Mouse (Mus musculus) embryonic facial prominence, embryonic 14.5 days (tissue): ENCODE measurements at regions not wholly inside any gene's neighbourhood (a gene's known extent, or its start where the extent isn't known, plus 50 kb on each side); places are given as distances from the start of the nearest gene placed in this dataset.

Experiments
- ATAC-seq: fragments of 200-750 bp; cut with Nextera tagmentation; 2 replicates; pipeline ENCODE4 v1.8.0; 2017; ENCODE audit warnings: low read depth, moderate number of reproducible peaks, moderate TSS enrichment
- DNase-seq: peaks from one replicate; pipeline ENCODE4 v3.0.0-alpha.2; 2015; ENCODE audit warnings: low spot score
- H3K27ac ChIP-seq: fragments of 300-500 bp; sonication (generic); replicated peaks from 2 replicates; pipeline ENCODE4 v1.5.1; 2014; ENCODE audit warnings: low read depth, mild to moderate bottlenecking, low read length, moderate library complexity
- H3K27me3 ChIP-seq: fragments of 300-500 bp; sonication (generic); replicated peaks from 2 replicates; pipeline ENCODE4 v1.6.1; 2014; ENCODE audit warnings: low read length; ENCODE audit not compliant: control insufficient read depth, insufficient read depth
- H3K36me3 ChIP-seq: fragments of 300-500 bp; sonication (generic); 2 replicates; pipeline ENCODE4 v1.6.1; 2014; ENCODE audit warnings: low read length, mixed read lengths; ENCODE audit not compliant: control insufficient read depth, insufficient read depth
- H3K4me1 ChIP-seq: fragments of 300-500 bp; sonication (generic); 2 replicates; pipeline ENCODE4 v1.6.1; 2014; ENCODE audit warnings: antibody characterized with exemption, low read length; ENCODE audit not compliant: control insufficient read depth, insufficient read depth
- H3K4me2 ChIP-seq: fragments of 300-500 bp; sonication (generic); 2 replicates; pipeline ENCODE4 v1.6.1; 2014; ENCODE audit warnings: low read depth, mild to moderate bottlenecking, low read length, moderate library complexity, mixed read lengths
- H3K4me3 ChIP-seq: fragments of 300-500 bp; sonication (generic); 2 replicates; pipeline ENCODE4 v1.5.1; 2014; ENCODE audit warnings: low read depth, mild to moderate bottlenecking, low read length
- H3K9ac ChIP-seq: fragments of 300-500 bp; sonication (generic); 2 replicates; pipeline ENCODE4 v1.6.1; 2014; ENCODE audit warnings: low read depth, mild to moderate bottlenecking, low read length, moderate library complexity, mixed read lengths
- H3K9me3 ChIP-seq: fragments of 300-500 bp; sonication (generic); 2 replicates; pipeline ENCODE4 v1.6.1; 2016; ENCODE audit warnings: low read length; ENCODE audit not compliant: control insufficient read depth
- WGBS: fragments of 180-500 bp; shearing (Covaris S2); extraction: QIAGEN DNeasy Blood & Tissue Kit; methylation state at CpG from one replicate; pipeline ENCODE4 v1.1.7; 2014; 5-methylcytosine and 5-hydroxymethylcytosine counted together

GRCm38 (mm10) chr5:29870537-29870936 lies 134.8 kb upstream of the Gm5129 start:
- no peak overlapping the region for H3K4me2 ChIP-seq
- DNase-seq (no peak), ATAC-seq (no peak)
- no peaks in the 10 kb centered on the region for H3K36me3 ChIP-seq
- no peaks in the 10 kb centered on the region for H3K9me3 ChIP-seq
- H3K4me1 ChIP-seq, result no peaks in the 10 kb centered on the region; the same call in 1 of the 2 replicates
- no peaks in the 10 kb centered on the region for H3K27me3 ChIP-seq
- H3K27ac ChIP-seq, result no peak overlapping the region
- 57% methylated on average over 3 of the region's 3 CpGs for WGBS
- H3K9ac ChIP-seq, result no peak overlapping the region
- no peak overlapping the region for H3K4me3 ChIP-seq

- H3K9me3 ChIP-seq, result no peaks in the 10 kb centered on the region
- no peak for DNase-seq
- no peaks in the 10 kb centered on the region; the same call in 1 of the 2 replicates for H3K4me1 ChIP-seq
- no peak overlapping the region for H3K9ac ChIP-seq
- no peak overlapping the region for H3K4me3 ChIP-seq
- no peak overlapping the region for H3K4me2 ChIP-seq
- ATAC-seq, result no peak
- WGBS, result 59% methylated on average over 1 of the region's 1 CpGs
- H3K27ac ChIP-seq, result no peak overlapping the region
- H3K36me3 ChIP-seq, result no peaks in the 10 kb centered on the region
- no peaks in the 10 kb centered on the region for H3K27me3 ChIP-seq
Measured at GRCm38 (mm10) chr5:29875451-29875850, 137.5 kb upstream of the Il6 start.

GRCm38 (mm10) chr5:29887267-29887841 lies 125.6 kb upstream of the Il6 start:
- no peaks in the 10 kb centered on the region for H3K36me3 ChIP-seq
- ATAC-seq, result no peak
- no peak overlapping the region for H3K9ac ChIP-seq
- H3K27me3 ChIP-seq, result no peaks in the 10 kb centered on the region
- H3K4me3 ChIP-seq, result no peak overlapping the region
- peaks cover 9% of the 10 kb centered on the region; the same call in 1 of the 2 replicates for H3K4me1 ChIP-seq
- DNase-seq, result peak; percentile 35
- no peak overlapping the region for H3K27ac ChIP-seq
- no peak overlapping the region for H3K4me2 ChIP-seq
- no peaks in the 10 kb centered on the region for H3K9me3 ChIP-seq
- WGBS, result 45% methylated on average over 4 of the region's 4 CpGs

- no peak overlapping the region for H3K27ac ChIP-seq
- H3K4me2 ChIP-seq, result no peak overlapping the region
- H3K4me1 ChIP-seq, result peaks cover 24% of the 10 kb centered on the region; the same call in 1 of the 2 replicates
- no peaks in the 10 kb centered on the region for H3K27me3 ChIP-seq
- 61% methylated on average over 2 of the region's 2 CpGs for WGBS
- no peaks in the 10 kb centered on the region for H3K9me3 ChIP-seq
- H3K9ac ChIP-seq, result no peak overlapping the region
- DNase-seq (no peak), ATAC-seq (no peak)
- no peak overlapping the region for H3K4me3 ChIP-seq
- H3K36me3 ChIP-seq, result no peaks in the 10 kb centered on the region
Measured at GRCm38 (mm10) chr5:29892344-29892743, 120.6 kb upstream of the Il6 start.

GRCm38 (mm10) chr5:29892861-29893260 lies 120.1 kb upstream of the Il6 start:
- no peaks in the 10 kb centered on the region for H3K27me3 ChIP-seq
- peaks cover 22% of the 10 kb centered on the region; the same call in 1 of the 2 replicates for H3K4me1 ChIP-seq
- 0 out of 2 replicates have a peak, but pooled peaks have one; percentile 47 for ATAC-seq
- H3K4me3 ChIP-seq, result no peak overlapping the region
- no peak overlapping the region for H3K27ac ChIP-seq
- no peak overlapping the region for H3K4me2 ChIP-seq
- no peaks in the 10 kb centered on the region for H3K36me3 ChIP-seq
- no peaks in the 10 kb centered on the region for H3K9me3 ChIP-seq
- no peak overlapping the region for H3K9ac ChIP-seq
- 48% methylated on average over 2 of the region's 2 CpGs for WGBS
- peak; percentile 39 for DNase-seq

GRCm38 (mm10) chr5:29893829-29894228 lies 119.1 kb upstream of the Il6 start:
- WGBS, result 45% methylated on average over 5 of the region's 5 CpGs

GRCm38 (mm10) chr5:29894606-29895595 lies 118.0 kb upstream of the Il6 start:
- Histone ChIP-seq H3K36me3 (no peaks in the 10 kb centered on the region), H3K27ac (no peak overlapping the region), H3K9ac (no peak overlapping the region), H3K4me1 (peaks cover 18% of the 10 kb centered on the region; the same call in 1 of the 2 replicates), H3K4me3 (no peak overlapping the region), H3K27me3 (no peaks in the 10 kb centered on the region), H3K9me3 (no peaks in the 10 kb centered on the region), H3K4me2 (no peak overlapping the region)
- WGBS, result 47% methylated on average over 9 of the region's 9 CpGs
- ATAC-seq (0 out of 2 replicates have a peak, but pooled peaks have one; percentile 18), DNase-seq (peak; percentile 77)

More at GRCm38 (mm10) chr5:29893829-29894228, 119.1 kb upstream of the Il6 start:
- Histone ChIP-seq H3K9me3 (no peaks in the 10 kb centered on the region), H3K27ac (no peak overlapping the region), H3K4me1 (peaks cover 18% of the 10 kb centered on the region; the same call in 1 of the 2 replicates), H3K9ac (no peak overlapping the region), H3K27me3 (no peaks in the 10 kb centered on the region), H3K36me3 (no peaks in the 10 kb centered on the region), H3K4me3 (no peak overlapping the region), H3K4me2 (no peak overlapping the region)
- DNase-seq (no peak), ATAC-seq (no peak)

GRCm38 (mm10) chr5:29897617-29898016 lies 115.3 kb upstream of the Il6 start:
- Histone ChIP-seq H3K4me2 (no peak overlapping the region), H3K27ac (no peak overlapping the region), H3K9me3 (no peaks in the 10 kb centered on the region), H3K36me3 (no peaks in the 10 kb centered on the region), H3K4me3 (no peak overlapping the region), H3K27me3 (no peaks in the 10 kb centered on the region), H3K4me1 (peaks cover 18% of the 10 kb centered on the region; the same call in 1 of the 2 replicates), H3K9ac (no peak overlapping the region)
- ATAC-seq (no peak), DNase-seq (no peak)
